Mouse (Mus musculus) hindbrain, embryonic 13.5 days (tissue): ENCODE data around the gene 4930404H24Rik. TPM values are rescaled to one million over a fixed set of nuclear protein-coding genes. Genes with fewer than 3 reads are reported as not detected.

Experiments used
- ATAC-seq: fragments of 200-750 bp; cut with Nextera tagmentation; 2 replicates; pipeline ENCODE4 v1.8.0; 2017; ENCODE audit warnings: moderate TSS enrichment; ENCODE audit not compliant: low FRiP score
- H3K27ac ChIP-seq: fragments of 300-500 bp; sonication (generic); 2 replicates; pipeline ENCODE4 v1.5.1; 2015; ENCODE audit warnings: inconsistent platforms, mild to moderate bottlenecking, moderate library complexity
- H3K27me3 ChIP-seq: fragments of 300-500 bp; sonication (generic); 2 replicates; pipeline ENCODE4 v1.6.1; 2015; ENCODE audit warnings: mild to moderate bottlenecking, inconsistent platforms
- H3K36me3 ChIP-seq: fragments of 300-500 bp; sonication (generic); 2 replicates; pipeline ENCODE4 v1.6.1; 2015; ENCODE audit warnings: mild to moderate bottlenecking, inconsistent platforms
- H3K4me1 ChIP-seq: fragments of 300-500 bp; sonication (generic); replicated peaks from 2 replicates; pipeline ENCODE4 v1.6.1; 2015; ENCODE audit warnings: inconsistent platforms
- H3K4me2 ChIP-seq: fragments of 300-500 bp; sonication (generic); 2 replicates; pipeline ENCODE4 v1.6.1; 2015; ENCODE audit warnings: inconsistent platforms, mild to moderate bottlenecking, moderate library complexity
- H3K4me3 ChIP-seq: fragments of 300-500 bp; sonication (generic); 2 replicates; pipeline ENCODE4 v1.5.1; 2015; ENCODE audit warnings: mild to moderate bottlenecking, inconsistent platforms
- H3K9ac ChIP-seq: fragments of 300-500 bp; sonication (generic); 2 replicates; pipeline ENCODE4 v1.6.1; 2015; ENCODE audit warnings: mild to moderate bottlenecking, inconsistent platforms
- H3K9me3 ChIP-seq: fragments of 300-500 bp; sonication (generic); 2 replicates; pipeline ENCODE4 v1.6.1; 2016; ENCODE audit warnings: inconsistent platforms
- WGBS: fragments of 180-500 bp; shearing (Covaris S2); methylation state at CpG from one replicate; pipeline ENCODE4 v1.1.7; 2015; 5-methylcytosine and 5-hydroxymethylcytosine counted together
- polyA plus RNA-seq: library from polyadenylated mRNA; unstranded; fragments of >200 nt; fragmentation: Nextera tagmentation; extraction: Ambion mirVana; gene quantifications from 2 replicates; pipeline ENCODE4 v1.2.1, GENCODE M21; 2015

The 4930404H24Rik gene
- polyA plus RNA-seq, 1 experiment from 2014 or later, result not detected

DNA sequence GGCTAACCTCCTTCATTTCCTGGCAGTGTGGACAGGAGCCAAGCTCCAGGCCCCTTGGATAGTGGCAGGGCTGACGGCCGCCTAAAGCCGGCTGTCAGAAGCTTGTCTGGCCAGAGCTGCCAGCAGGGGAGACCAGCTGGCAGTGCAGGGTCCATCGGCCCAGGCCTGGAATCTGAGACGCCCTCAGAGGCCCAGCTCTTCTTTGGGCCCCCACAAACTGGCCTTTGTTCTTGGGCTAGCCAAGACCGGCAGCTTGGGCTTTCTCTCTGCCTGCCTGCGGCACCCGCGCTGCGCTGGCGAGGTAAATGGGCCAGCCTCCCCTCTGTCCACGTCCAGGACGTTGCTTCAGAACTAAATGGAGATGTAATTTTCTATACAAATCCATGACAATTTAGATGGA lies 4.3 kb downstream of the 4930404H24Rik start:
- ATAC-seq, result peak; percentile 6; the same call in 1 of the 2 replicates
- H3K9me3 ChIP-seq, result no peaks in the 10 kb centered on the region
- H3K4me2 ChIP-seq, result no peak overlapping the region
- no peaks in the 10 kb centered on the region for H3K36me3 ChIP-seq
- 15% methylated on average over 13 of the region's 13 CpGs for WGBS
- peaks cover 28% of the 10 kb centered on the region for H3K27me3 ChIP-seq
- H3K4me3 ChIP-seq, result no peak overlapping the region
- peak overlapping the region; percentile 78 for H3K27ac ChIP-seq
- peak overlapping the region; percentile 55 for H3K9ac ChIP-seq
- peaks cover 58% of the 10 kb centered on the region for H3K4me1 ChIP-seq

GRCm38 (mm10) chr2:153499154-153499553 lies 6.6 kb downstream of the 4930404H24Rik start:
- no peak for ATAC-seq
- no peaks in the 10 kb centered on the region for H3K9me3 ChIP-seq
- no peaks in the 10 kb centered on the region for H3K36me3 ChIP-seq
- H3K27me3 ChIP-seq, result peaks cover 33% of the 10 kb centered on the region
- peaks cover 40% of the 10 kb centered on the region for H3K4me1 ChIP-seq
- H3K9ac ChIP-seq, result no peak overlapping the region
- H3K4me2 ChIP-seq, result no peak overlapping the region
- no peak overlapping the region for H3K27ac ChIP-seq
- WGBS, result 52% methylated on average over 4 of the region's 4 CpGs
- no peak overlapping the region for H3K4me3 ChIP-seq

DNA sequence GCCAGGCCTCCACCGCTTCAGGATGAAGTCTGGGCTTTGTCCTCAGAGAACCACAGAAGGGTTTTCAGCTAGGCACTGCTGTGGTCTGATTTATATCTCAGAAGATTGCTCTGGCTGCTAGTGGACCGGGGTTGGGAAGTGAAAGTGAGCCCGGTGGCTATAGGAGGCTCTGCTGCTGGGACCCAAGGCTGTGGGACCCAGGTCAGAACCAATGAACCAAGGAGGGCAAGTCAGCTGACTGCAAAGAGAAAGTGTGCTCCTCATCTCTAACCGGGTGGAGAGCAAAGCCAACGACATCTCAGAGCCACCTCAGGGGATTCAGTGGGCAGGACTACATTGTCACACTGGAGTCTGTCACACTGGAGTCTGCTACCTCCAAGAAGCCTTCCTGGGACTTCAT lies 13.8 kb downstream of the 4930404H24Rik start:
- peaks cover 9% of the 10 kb centered on the region; the same call in 1 of the 2 replicates for H3K27me3 ChIP-seq
- peaks cover 34% of the 10 kb centered on the region for H3K4me1 ChIP-seq
- 82% methylated on average over 5 of the region's 5 CpGs for WGBS
- no peak overlapping the region for H3K4me3 ChIP-seq
- H3K36me3 ChIP-seq, result no peaks in the 10 kb centered on the region
- no peak overlapping the region for H3K9ac ChIP-seq
- ATAC-seq, result no peak
- no peak overlapping the region for H3K4me2 ChIP-seq
- H3K9me3 ChIP-seq, result no peaks in the 10 kb centered on the region
- no peak overlapping the region for H3K27ac ChIP-seq

GRCm38 (mm10) chr2:153507969-153508368 lies 15.4 kb downstream of the 4930404H24Rik start:
- 94% methylated on average over 2 of the region's 2 CpGs for WGBS
- ATAC-seq, result no peak

GRCm38 (mm10) chr2:153508405-153508804 lies 15.8 kb downstream of the 4930404H24Rik start:
- Histone ChIP-seq H3K4me2 (no peak overlapping the region), H3K4me3 (no peak overlapping the region), H3K9me3 (no peaks in the 10 kb centered on the region), H3K9ac (peak overlapping the region; percentile 55), H3K36me3 (no peaks in the 10 kb centered on the region), H3K27ac (peak overlapping the region; percentile 90), H3K4me1 (peaks cover 49% of the 10 kb centered on the region), H3K27me3 (peaks cover 8% of the 10 kb centered on the region; the same call in 1 of the 2 replicates)
- WGBS, result 53% methylated on average over 3 of the region's 3 CpGs
- ATAC-seq, result no peak

More at GRCm38 (mm10) chr2:153507969-153508368, 15.4 kb downstream of the 4930404H24Rik start:
- Histone ChIP-seq H3K4me1 (peaks cover 49% of the 10 kb centered on the region), H3K4me2 (no peak overlapping the region), H3K27me3 (peaks cover 8% of the 10 kb centered on the region; the same call in 1 of the 2 replicates), H3K27ac (peak overlapping the region; percentile 90; the same call in 1 of the 2 replicates), H3K4me3 (no peak overlapping the region), H3K9ac (no peak overlapping the region), H3K9me3 (no peaks in the 10 kb centered on the region), H3K36me3 (no peaks in the 10 kb centered on the region)

DNA sequence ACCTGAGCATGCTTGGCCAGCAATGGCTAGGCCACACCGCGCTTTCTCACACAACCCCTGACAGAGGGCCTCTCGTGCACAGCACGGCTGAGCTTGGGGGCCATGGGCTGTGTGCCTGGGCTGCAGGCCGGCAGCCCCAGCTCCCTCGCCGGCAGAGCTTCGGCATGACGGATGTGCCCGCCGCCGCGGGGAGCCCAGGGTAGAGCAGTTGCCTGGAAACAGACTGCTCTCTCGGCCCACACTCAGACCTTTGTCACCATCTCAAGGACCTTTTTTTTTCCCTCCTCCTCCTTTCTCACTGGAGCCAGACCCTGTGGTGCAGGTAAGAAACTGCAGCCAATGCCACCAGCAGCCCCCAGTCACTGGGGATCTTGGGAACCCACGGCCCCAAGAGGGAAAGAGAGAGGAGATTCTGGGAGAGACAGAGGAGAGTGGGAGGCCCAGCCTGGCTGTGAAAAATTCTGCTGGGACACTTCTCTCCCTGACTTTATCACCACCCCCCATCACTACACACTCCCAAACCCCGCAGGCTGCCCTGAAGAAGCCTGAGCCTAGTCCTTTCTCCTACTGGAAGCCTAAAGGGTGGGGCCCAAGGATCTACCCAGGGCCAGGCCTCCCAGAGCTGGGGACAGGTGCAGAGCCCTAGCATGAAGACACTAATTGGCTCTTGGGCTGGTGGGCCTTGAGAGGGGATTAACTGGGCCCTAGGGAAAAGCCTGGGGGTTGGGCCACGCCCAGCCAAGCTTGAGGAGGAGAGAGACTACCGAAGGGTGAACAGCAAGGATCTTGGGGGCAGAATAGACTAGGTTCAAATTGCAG lies 16.8 kb downstream of the 4930404H24Rik start:
- Histone ChIP-seq H3K27me3 (peaks cover 8% of the 10 kb centered on the region; the same call in 1 of the 2 replicates), H3K4me1 (peaks cover 49% of the 10 kb centered on the region), H3K27ac (peak overlapping the region; percentile 90), H3K36me3 (no peaks in the 10 kb centered on the region), H3K4me2 (peak overlapping the region; percentile 38), H3K4me3 (no peak overlapping the region), H3K9me3 (no peaks in the 10 kb centered on the region), H3K9ac (peak overlapping the region; percentile 61)
- ATAC-seq, result peak; percentile 79
- 6% methylated on average over 17 of the region's 18 CpGs for WGBS

DNA sequence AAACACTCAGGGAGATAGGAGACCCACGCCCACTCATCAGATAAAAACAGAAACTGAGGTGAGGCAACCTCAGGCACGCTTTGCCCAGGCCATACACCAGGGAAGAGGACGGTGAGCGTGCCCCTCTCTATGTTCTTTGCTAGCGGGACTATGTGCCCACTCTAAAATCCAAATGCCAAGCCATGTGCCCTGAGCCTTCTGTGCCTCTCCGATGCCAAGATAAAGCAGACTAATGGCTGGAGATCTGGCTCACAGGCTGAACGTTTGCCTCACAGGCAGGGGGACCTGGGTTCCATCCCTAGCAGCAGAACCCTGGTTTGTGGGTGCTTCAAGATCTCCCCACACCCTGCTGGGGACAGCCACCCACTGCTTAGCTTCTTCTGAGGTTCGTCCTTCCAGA lies 17.5 kb downstream of the 4930404H24Rik start:
- H3K4me2 ChIP-seq, result no peak overlapping the region
- H3K9ac ChIP-seq, result peak overlapping the region; percentile 61; the same call in 1 of the 2 replicates
- no peaks in the 10 kb centered on the region for H3K36me3 ChIP-seq
- H3K4me3 ChIP-seq, result no peak overlapping the region
- ATAC-seq, result no peak
- 83% methylated on average over 8 of the region's 8 CpGs for WGBS
- H3K27ac ChIP-seq, result peak overlapping the region; percentile 90; the same call in 1 of the 2 replicates
- no peaks in the 10 kb centered on the region for H3K9me3 ChIP-seq
- peaks cover 49% of the 10 kb centered on the region for H3K4me1 ChIP-seq
- peaks cover 8% of the 10 kb centered on the region; the same call in 1 of the 2 replicates for H3K27me3 ChIP-seq

- H3K27ac ChIP-seq, result no peak overlapping the region
- 54% methylated on average over 6 of the region's 6 CpGs for WGBS
- no peak for ATAC-seq
These were observed 19.0 kb downstream of the 4930404H24Rik start for GRCm38 (mm10) chr2:153511562-153511961.

DNA sequence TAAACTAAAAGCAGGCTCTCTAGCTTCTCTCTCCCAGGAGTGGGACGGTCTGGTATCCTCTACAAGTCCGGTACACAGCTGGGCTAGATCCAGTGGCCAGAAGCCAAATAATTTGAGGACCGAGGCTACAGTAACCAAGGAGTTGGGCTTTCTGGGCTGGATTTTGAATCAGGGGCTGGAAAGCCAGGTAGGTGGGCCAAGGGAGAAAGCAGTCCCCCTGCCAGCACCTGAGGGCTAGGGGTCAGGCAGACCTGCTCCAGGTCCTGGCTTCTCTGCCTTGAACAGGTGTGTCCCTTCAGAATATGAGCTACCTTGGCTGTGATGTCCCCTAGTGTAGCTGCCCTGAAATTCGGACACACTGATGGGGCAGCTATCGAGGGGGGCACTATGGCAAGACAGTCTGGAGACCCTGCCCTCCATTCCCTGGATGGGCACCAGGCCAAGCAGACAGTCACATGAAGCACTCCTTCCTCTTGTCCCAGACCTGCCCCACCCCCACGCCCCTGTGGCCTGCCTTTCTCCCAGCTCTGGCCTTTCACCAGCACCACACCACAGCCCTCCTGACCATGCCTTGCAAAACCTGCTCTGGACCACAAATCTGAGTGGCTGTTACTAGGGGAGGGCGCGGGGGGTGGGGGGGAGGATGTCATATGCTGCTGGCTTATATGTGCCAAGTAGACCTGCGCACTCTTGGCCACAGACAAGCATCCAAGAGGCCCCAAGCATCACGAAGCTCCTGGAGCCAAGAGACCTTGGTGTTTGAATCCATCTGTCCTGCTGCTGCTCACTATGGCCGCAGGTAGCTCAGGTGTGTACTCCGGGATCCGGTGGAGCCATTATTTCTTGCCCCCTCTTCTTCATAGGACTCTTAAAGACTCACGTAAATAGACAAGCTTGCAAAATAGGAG lies 20.1 kb downstream of the 4930404H24Rik start:
- ATAC-seq, result no peak
- Histone ChIP-seq H3K27me3 (peaks cover 7% of the 10 kb centered on the region; the same call in 1 of the 2 replicates), H3K4me3 (no peak overlapping the region), H3K9ac (peak overlapping the region; percentile 19; the same call in 1 of the 2 replicates), H3K4me1 (peaks cover 67% of the 10 kb centered on the region), H3K9me3 (no peaks in the 10 kb centered on the region), H3K36me3 (no peaks in the 10 kb centered on the region), H3K27ac (no peak overlapping the region), H3K4me2 (no peak overlapping the region)
- 76% methylated on average over 14 of the region's 14 CpGs for WGBS

More at GRCm38 (mm10) chr2:153511562-153511961, 19.0 kb downstream of the 4930404H24Rik start:
- Histone ChIP-seq H3K27me3 (peaks cover 7% of the 10 kb centered on the region; the same call in 1 of the 2 replicates), H3K9me3 (no peaks in the 10 kb centered on the region), H3K9ac (0 out of 2 replicates have a peak overlapping the region, but pooled peaks have one; percentile 19), H3K36me3 (no peaks in the 10 kb centered on the region), H3K4me2 (no peak overlapping the region), H3K4me1 (peaks cover 60% of the 10 kb centered on the region), H3K4me3 (no peak overlapping the region)

DNA sequence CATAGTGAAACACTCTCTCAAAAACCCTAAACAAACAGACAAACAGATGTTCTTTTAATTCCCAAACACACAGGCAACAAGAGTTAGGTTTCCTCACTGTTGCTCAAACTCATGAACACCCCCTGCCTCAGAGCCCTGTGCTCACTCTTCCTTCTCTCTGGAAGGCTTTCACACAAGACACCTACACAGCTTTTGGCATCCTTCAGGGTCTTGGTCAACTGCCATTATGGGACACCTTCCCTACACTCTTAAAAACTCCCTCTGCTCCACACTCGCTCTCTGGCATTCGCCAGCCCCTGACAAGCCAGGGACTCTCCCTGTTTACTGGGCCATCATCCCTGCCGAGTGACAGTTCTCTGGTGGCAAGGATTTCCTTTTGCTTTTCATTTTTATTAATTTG lies 21.4 kb downstream of the 4930404H24Rik start:
- H3K9ac ChIP-seq, result no peak overlapping the region
- no peak for ATAC-seq
- no peak overlapping the region for H3K4me3 ChIP-seq
- H3K27ac ChIP-seq, result no peak overlapping the region
- H3K4me1 ChIP-seq, result peaks cover 56% of the 10 kb centered on the region
- peaks cover 7% of the 10 kb centered on the region; the same call in 1 of the 2 replicates for H3K27me3 ChIP-seq
- H3K9me3 ChIP-seq, result no peaks in the 10 kb centered on the region
- no peaks in the 10 kb centered on the region for H3K36me3 ChIP-seq
- 89% methylated on average over 3 of the region's 3 CpGs for WGBS
- H3K4me2 ChIP-seq, result no peak overlapping the region

GRCm38 (mm10) chr2:153514497-153515380 lies 22.1 kb downstream of the 4930404H24Rik start:
- Histone ChIP-seq H3K4me1 (peaks cover 48% of the 10 kb centered on the region), H3K27me3 (peaks cover 7% of the 10 kb centered on the region; the same call in 1 of the 2 replicates), H3K36me3 (no peaks in the 10 kb centered on the region), H3K9ac (no peak overlapping the region), H3K27ac (no peak overlapping the region), H3K9me3 (no peaks in the 10 kb centered on the region), H3K4me3 (no peak overlapping the region), H3K4me2 (no peak overlapping the region)
- ATAC-seq, result no peak
- WGBS, result 79% methylated on average over 14 of the region's 14 CpGs
